Mouse (Mus musculus) liver, postnatal 0 days (tissue): ENCODE measurements around the gene Mboat2. TPM values are rescaled to one million over a fixed set of nuclear protein-coding genes. Genes with fewer than 3 reads are reported as not detected.

ENCODE experiments used
- ATAC-seq: fragments of 200-750 bp; cut with Nextera tagmentation; 2 replicates; pipeline ENCODE4 v1.8.0; 2017; ENCODE audit warnings: mild to moderate bottlenecking, moderate library complexity
- DNase-seq: peaks from one replicate; pipeline ENCODE4 v3.0.0-alpha.2; 2016
- H3K27ac ChIP-seq: fragments of 300-500 bp; sonication (generic); 2 replicates; pipeline ENCODE4 v1.5.1; 2014; ENCODE audit warnings: antibody characterized with exemption, moderate library complexity, mild to moderate bottlenecking, low read depth
- H3K27me3 ChIP-seq: fragments of 300-500 bp; sonication (generic); 2 replicates; pipeline ENCODE4 v1.6.1; 2014; ENCODE audit warnings: low read length, control low read depth, mixed read lengths; ENCODE audit not compliant: insufficient read depth
- H3K36me3 ChIP-seq: fragments of 300-500 bp; sonication (generic); replicated peaks from 2 replicates; pipeline ENCODE4 v1.6.1; 2014; ENCODE audit warnings: mild to moderate bottlenecking, control low read depth, low read length, moderate library complexity, mixed read lengths; ENCODE audit not compliant: insufficient read depth
- H3K4me1 ChIP-seq: fragments of 300-500 bp; sonication (generic); 2 replicates; pipeline ENCODE4 v1.6.1; 2014; ENCODE audit warnings: antibody characterized with exemption, mild to moderate bottlenecking, control low read depth; ENCODE audit not compliant: insufficient read depth
- H3K4me2 ChIP-seq: fragments of 300-500 bp; sonication (generic); 2 replicates; pipeline ENCODE4 v1.6.1; 2014; ENCODE audit warnings: low read depth, mild to moderate bottlenecking, low read length, moderate library complexity, mixed read lengths
- H3K4me3 ChIP-seq: fragments of 300-500 bp; sonication (generic); 2 replicates; pipeline ENCODE4 v1.5.1; 2014; ENCODE audit warnings: low read depth, low read length
- H3K9ac ChIP-seq: fragments of 300-500 bp; sonication (generic); replicated peaks from 2 replicates; pipeline ENCODE4 v1.6.1; 2014; ENCODE audit warnings: mild to moderate bottlenecking, moderate library complexity
- H3K9me3 ChIP-seq: fragments of 300-500 bp; sonication (generic); 2 replicates; pipeline ENCODE4 v1.6.1; 2016; ENCODE audit warnings: mild to moderate bottlenecking, control low read depth, low read length, mixed read lengths
- CTCF ChIP-seq: sonication (generic); IDR thresholded peaks from 2 replicates; pipeline ENCODE4 v1.5.1; 2016; ENCODE audit warnings: antibody characterized with exemption, low read depth
- EP300 ChIP-seq: IDR thresholded peaks from 2 replicates; pipeline ENCODE4 v1.6.1; 2016; ENCODE audit warnings: antibody characterized with exemption, low read depth, mild to moderate bottlenecking
- WGBS: fragments of 180-500 bp; shearing (Covaris S2); extraction: QIAGEN DNeasy Blood & Tissue Kit; methylation state at CpG from one replicate; pipeline ENCODE4 v1.1.7; 2014; ENCODE audit not compliant: insufficient replicate concordance; 5-methylcytosine and 5-hydroxymethylcytosine counted together
- polyA plus RNA-seq: library from polyadenylated mRNA; unstranded; fragments of >200 nt; fragmentation: Nextera tagmentation; extraction: Ambion mirVana; gene quantifications from 2 replicates; pipeline ENCODE4 v1.2.1, GENCODE M21; 2015

The Mboat2 gene
- polyA plus RNA-seq, 1 experiment from 2014 or later = 2.0 TPM

- H3K9ac ChIP-seq = no peak overlapping the region
- ATAC-seq = no peak
- peaks cover 2% of the 10 kb centered on the region; the same call in 1 of the 2 replicates for H3K27me3 ChIP-seq
- DNase-seq = no peak
- H3K4me2 ChIP-seq = no peak overlapping the region
- WGBS = 79% methylated on average over 2 of the region's 2 CpGs
- no peak for TF ChIP-seq EP300
- TF ChIP-seq CTCF = no peak
- H3K27ac ChIP-seq = no peak overlapping the region
- H3K36me3 ChIP-seq = no peaks in the 10 kb centered on the region
- H3K4me3 ChIP-seq = no peak overlapping the region
- no peaks in the 10 kb centered on the region for H3K9me3 ChIP-seq
- H3K4me1 ChIP-seq = 0 out of 2 replicates have a peak, but pooled peaks cover 2% of the 10 kb centered on the region
These were observed 7.3 kb downstream of the Mboat2 start for GRCm38 (mm10) chr12:24837947-24838346.

GRCm38 (mm10) chr12:24841115-24841879 is 10.6 kb downstream of the Mboat2 start:
- DNase-seq (no peak), ATAC-seq (no peak)
- Histone ChIP-seq H3K27ac (no peak overlapping the region), H3K27me3 (no peaks in the 10 kb centered on the region), H3K4me3 (no peak overlapping the region), H3K4me2 (no peak overlapping the region), H3K9me3 (no peaks in the 10 kb centered on the region), H3K36me3 (no peaks in the 10 kb centered on the region), H3K4me1 (0 out of 2 replicates have a peak, but pooled peaks cover 2% of the 10 kb centered on the region), H3K9ac (no peak overlapping the region)
- TF ChIP-seq CTCF (peak; percentile 36), EP300 (no peak)
- WGBS = 70% methylated on average over 9 of the region's 9 CpGs

GRCm38 (mm10) chr12:24842299-24842910 is 11.7 kb downstream of the Mboat2 start:
- no peak overlapping the region for H3K27ac ChIP-seq
- H3K27me3 ChIP-seq = no peaks in the 10 kb centered on the region
- no peaks in the 10 kb centered on the region for H3K9me3 ChIP-seq
- DNase-seq (no peak), ATAC-seq (no peak)
- H3K9ac ChIP-seq = no peak overlapping the region
- WGBS = 79% methylated on average over 11 of the region's 11 CpGs
- H3K4me3 ChIP-seq = no peak overlapping the region
- H3K36me3 ChIP-seq = no peaks in the 10 kb centered on the region
- TF ChIP-seq EP300 (no peak), CTCF (no peak)
- H3K4me2 ChIP-seq = no peak overlapping the region
- H3K4me1 ChIP-seq = no peaks in the 10 kb centered on the region

- DNase-seq = no peak
- ATAC-seq = no peak
These were observed 12.9 kb downstream of the Mboat2 start for GRCm38 (mm10) chr12:24843395-24844072.

GRCm38 (mm10) chr12:24845344-24845743 is 14.7 kb downstream of the Mboat2 start:
- no peak overlapping the region for H3K27ac ChIP-seq
- H3K36me3 ChIP-seq = no peaks in the 10 kb centered on the region
- no peaks in the 10 kb centered on the region for H3K27me3 ChIP-seq
- no peak for ATAC-seq
- no peak overlapping the region for H3K9ac ChIP-seq
- WGBS = 59% methylated on average over 4 of the region's 4 CpGs
- H3K4me3 ChIP-seq = no peak overlapping the region
- no peaks in the 10 kb centered on the region for H3K4me1 ChIP-seq
- no peaks in the 10 kb centered on the region for H3K9me3 ChIP-seq
- TF ChIP-seq CTCF (peak; percentile 53), EP300 (no peak)
- no peak for DNase-seq
- no peak overlapping the region for H3K4me2 ChIP-seq

More at GRCm38 (mm10) chr12:24843395-24844072, 12.9 kb downstream of the Mboat2 start:
- no peak overlapping the region for H3K4me3 ChIP-seq
- H3K4me2 ChIP-seq = no peak overlapping the region
- no peaks in the 10 kb centered on the region for H3K4me1 ChIP-seq
- H3K36me3 ChIP-seq = no peaks in the 10 kb centered on the region
- no peaks in the 10 kb centered on the region for H3K9me3 ChIP-seq
- TF ChIP-seq CTCF (no peak), EP300 (no peak)
- no peak overlapping the region for H3K27ac ChIP-seq
- H3K9ac ChIP-seq = no peak overlapping the region
- no peaks in the 10 kb centered on the region for H3K27me3 ChIP-seq
- WGBS = 52% methylated on average over 7 of the region's 7 CpGs

- no peak overlapping the region for H3K9ac ChIP-seq
- TF ChIP-seq CTCF (no peak), EP300 (no peak)
- 77% methylated on average over 5 of the region's 5 CpGs for WGBS
- H3K4me2 ChIP-seq = no peak overlapping the region
- no peaks in the 10 kb centered on the region for H3K36me3 ChIP-seq
- H3K27ac ChIP-seq = no peak overlapping the region
- H3K4me3 ChIP-seq = no peak overlapping the region
- H3K9me3 ChIP-seq = no peaks in the 10 kb centered on the region
- ATAC-seq (no peak), DNase-seq (no peak)
- no peaks in the 10 kb centered on the region for H3K27me3 ChIP-seq
- H3K4me1 ChIP-seq = no peaks in the 10 kb centered on the region
These were observed 17.4 kb downstream of the Mboat2 start for GRCm38 (mm10) chr12:24848107-24848506.
